Comparison of ENCODE assay signal across 8 mouse cellular contexts in the genomic region with DNA sequence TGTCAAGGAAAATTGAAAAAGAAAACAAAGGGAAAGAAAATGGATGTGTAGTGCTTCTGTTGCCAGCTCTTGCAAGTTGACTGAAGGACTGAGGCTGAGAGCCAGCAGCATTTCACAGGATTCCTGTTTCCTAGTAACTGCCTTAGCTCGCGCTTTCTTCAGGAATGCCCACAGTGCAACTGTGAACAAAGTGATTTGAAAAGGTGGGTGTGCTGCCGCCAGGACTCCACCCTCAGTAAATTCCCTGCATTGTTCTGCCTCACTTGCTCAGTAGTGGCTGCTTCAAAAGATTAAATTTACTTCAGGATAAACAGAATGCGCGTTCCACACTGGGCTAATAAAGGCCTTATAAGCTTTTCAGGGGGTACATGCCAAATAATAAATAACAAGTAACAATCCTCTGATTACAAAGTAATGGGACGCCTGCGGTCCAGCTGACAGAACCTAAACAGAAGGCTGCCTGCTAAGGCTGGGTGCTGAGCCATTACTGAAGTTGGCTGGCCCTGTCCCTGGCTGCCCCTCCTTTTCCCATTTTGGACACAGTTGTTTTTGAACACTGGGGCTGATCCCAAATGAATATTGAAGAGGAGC.
DNase-seq lines count a peak whose midpoint lies in the region; ATAC-seq lines count a peak whose summit lies in the region.
"Had no signal": no experiment of that assay in that cellular context is flagged by ENCODE, and none has a peak within 500 bp of the region (broad histone marks: within the 10 kb centered on the region; RNA-seq: fewer than 3 reads in every experiment).

No protein-coding gene starts in this region.

- no peak for ATAC-seq in heart, embryonic 13.5 days (ENCODE audit: extremely low read depth, insufficient number of reproducible peaks, low FRiP score, low TSS enrichment)
- ATAC-seq in neural tube, embryonic 11.5 days (ENCODE audit: insufficient read depth, low FRiP score, low TSS enrichment), result peak; percentile 90
- no peak for ATAC-seq in erythroid progenitor cell, adult 5-6 weeks (replicated peaks; ENCODE audit: low FRiP score, poor library complexity, severe bottlenecking)
- ATAC-seq in intestine, embryonic 16.5 days, result no peak

- H3K9ac ChIP-seq in heart, embryonic 13.5 days, result peak overlapping the region; percentile 59; the same call in 1 of the 2 replicates
- no peak overlapping the region for H3K9ac ChIP-seq in neural tube, embryonic 11.5 days (ENCODE audit: low read length)
- no peak overlapping the region for H3K9ac ChIP-seq in intestine, embryonic 16.5 days (ENCODE audit: low read depth, low read length)

- intact Hi-C loops in left cerebral cortex, postnatal 14 days (cut with DNase I), result no loop called here

- WGBS in heart, embryonic 13.5 days, result 36% methylated on average over 7 of the region's 7 CpGs
- WGBS in neural tube, embryonic 11.5 days, result 21% methylated on average over 7 of the region's 7 CpGs
- WGBS in intestine, embryonic 16.5 days, result 50% methylated on average over 7 of the region's 7 CpGs

- H3K27me3 ChIP-seq in heart, embryonic 13.5 days (replicated peaks), result no peaks in the 10 kb centered on the region
- H3K27me3 ChIP-seq in neural tube, embryonic 11.5 days (ENCODE audit: control insufficient read depth, insufficient read depth, low read length), result no peaks in the 10 kb centered on the region
- H3K27me3 ChIP-seq in intestine, embryonic 16.5 days (replicated peaks; ENCODE audit: control insufficient read depth, insufficient read depth, low read length), result no peaks in the 10 kb centered on the region

- H3K4me3 ChIP-seq in heart, embryonic 13.5 days, result peak overlapping the region; percentile 17; the same call in 1 of the 2 replicates
- no peak overlapping the region for H3K4me3 ChIP-seq in neural tube, embryonic 11.5 days (ENCODE audit: low read depth, low read length)
- H3K4me3 ChIP-seq in intestine, embryonic 16.5 days (ENCODE audit: low read length), result no peak overlapping the region

- peaks cover 4% of the 10 kb centered on the region; the same call in 1 of the 2 replicates for H3K36me3 ChIP-seq in heart, embryonic 13.5 days
- H3K36me3 ChIP-seq in neural tube, embryonic 11.5 days (ENCODE audit: control insufficient read depth, insufficient read depth, low read length), result no peaks in the 10 kb centered on the region
- H3K36me3 ChIP-seq in intestine, embryonic 16.5 days (ENCODE audit: control insufficient read depth, insufficient read depth, low read length), result no peaks in the 10 kb centered on the region

- H3K27ac ChIP-seq in heart, embryonic 13.5 days (replicated peaks), result peak overlapping the region; percentile 81
- no peak overlapping the region for H3K27ac ChIP-seq in neural tube, embryonic 11.5 days (ENCODE audit: low read depth, low read length)
- no peak overlapping the region for H3K27ac ChIP-seq in intestine, embryonic 16.5 days (ENCODE audit: low read length)
- H3K27ac ChIP-seq: macrophage had no signal

- peak; percentile 87 for DNase-seq in ZHBTc4 (ENCODE audit: low read depth, low spot score)
- peak; percentile 43 to 55 for DNase-seq in cerebellum, postnatal 14 days
- DNase-seq in left cerebral cortex, postnatal 14 days (ENCODE audit: low spot score in 2 of 2), result peak; percentile 61 to 76
- DNase-seq in neural tube, embryonic 11.5 days (ENCODE audit: low spot score), result peak; percentile 53

- H3K4me2 ChIP-seq in heart, embryonic 13.5 days, result peak overlapping the region; percentile 58
- H3K4me2 ChIP-seq in neural tube, embryonic 11.5 days (ENCODE audit: low read depth), result no peak overlapping the region
- H3K4me2 ChIP-seq in intestine, embryonic 16.5 days (ENCODE audit: low read depth, low read length), result no peak overlapping the region

- H3K4me1 ChIP-seq in heart, embryonic 13.5 days, result peaks cover 34% of the 10 kb centered on the region
- H3K4me1 ChIP-seq in neural tube, embryonic 11.5 days (ENCODE audit: control insufficient read depth, insufficient read depth, low read length), result 0 out of 2 replicates have a peak, but pooled peaks cover 5% of the 10 kb centered on the region
- no peaks in the 10 kb centered on the region for H3K4me1 ChIP-seq in intestine, embryonic 16.5 days (ENCODE audit: control insufficient read depth, insufficient read depth, low read length)

- no peaks in the 10 kb centered on the region for H3K9me3 ChIP-seq in heart, embryonic 13.5 days
- no peaks in the 10 kb centered on the region for H3K9me3 ChIP-seq in neural tube, embryonic 11.5 days (ENCODE audit: control insufficient read depth, low read length)
- no peaks in the 10 kb centered on the region for H3K9me3 ChIP-seq in intestine, embryonic 16.5 days (ENCODE audit: control insufficient read depth, low read length)
